Mouse (Mus musculus): ENCODE measurements around the gene Psmd13. TPM values are rescaled to one million over a fixed set of nuclear protein-coding genes. Genes with fewer than 3 reads are reported as not detected.
A peak's percentile ranks its signal among the peaks of the same experiment; 100 is the strongest.

Gene Psmd13
- polyA plus RNA-seq, 1 experiment from 2014 or later, result 279 TPM

DNA sequence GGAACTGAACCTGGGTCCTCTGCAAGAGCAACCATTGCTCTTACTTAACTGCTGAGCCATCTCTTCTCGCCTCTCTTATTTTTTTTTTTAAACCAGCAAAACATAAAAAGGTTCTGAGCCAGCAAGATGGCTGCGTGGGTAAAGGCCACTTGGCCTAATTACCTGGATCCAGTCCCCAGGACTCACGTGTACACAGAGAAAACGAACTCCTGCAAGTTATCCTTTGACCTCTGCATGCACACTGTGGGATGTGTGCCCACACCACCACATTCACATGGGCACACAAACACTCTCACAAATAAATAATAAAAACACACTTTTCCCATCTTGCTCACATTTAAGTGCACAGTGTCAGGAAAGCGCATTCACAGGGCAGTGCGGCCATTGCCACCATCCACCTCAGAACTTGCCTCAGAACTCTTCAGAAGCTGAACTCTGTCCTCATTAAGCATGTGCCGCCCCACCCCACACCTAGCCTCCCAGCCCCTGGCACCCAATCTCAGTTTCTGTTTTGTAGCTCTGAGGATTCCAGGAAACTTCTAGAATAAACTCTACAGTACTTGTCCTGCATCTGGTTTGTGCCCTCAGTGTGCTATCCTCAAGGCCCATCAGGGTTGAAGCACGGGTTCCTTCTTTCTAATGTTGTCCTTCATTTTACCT, 32.4 kb downstream of the Psmd13 start:
- H3K9me3 ChIP-seq, result no peaks in the 10 kb centered on the region
- H3K9ac ChIP-seq, result no peak overlapping the region
- no peak for ATAC-seq (replicated peaks)
- H3K4me3 ChIP-seq, result no peak overlapping the region
- no peak overlapping the region for H3K27ac ChIP-seq
- no peak overlapping the region for H3K4me2 ChIP-seq
- WGBS, result 85% methylated on average over 8 of the region's 8 CpGs
- H3K36me3 ChIP-seq (replicated peaks), result no peaks in the 10 kb centered on the region
- H3K4me1 ChIP-seq, result no peaks in the 10 kb centered on the region
- H3K27me3 ChIP-seq (replicated peaks), result peaks cover 3% of the 10 kb centered on the region; the same call in 1 of the 2 replicates

DNA sequence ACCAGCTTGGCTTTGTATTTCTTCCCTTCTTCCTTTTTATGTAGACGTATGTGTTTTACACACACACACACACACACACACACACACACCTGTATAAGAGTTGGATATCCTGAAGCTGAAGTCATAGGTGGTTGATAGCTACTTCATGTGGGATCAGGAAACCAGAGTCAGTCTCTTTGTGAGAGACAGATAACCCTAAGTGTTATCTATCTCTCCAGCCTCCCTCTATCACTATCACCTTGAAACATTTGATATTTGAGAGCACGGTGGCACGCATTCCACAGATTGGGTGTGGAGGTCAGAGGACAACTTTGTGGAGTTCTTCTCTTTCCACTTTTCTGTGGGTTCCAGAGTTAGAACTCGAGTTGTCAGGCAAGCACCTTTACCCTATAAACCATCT, 38.1 kb downstream of the Psmd13 start:
- no peak for ATAC-seq (replicated peaks)
- no peak overlapping the region for H3K9ac ChIP-seq
- peaks cover 19% of the 10 kb centered on the region for H3K4me1 ChIP-seq
- no peaks in the 10 kb centered on the region for H3K36me3 ChIP-seq (replicated peaks)
- H3K4me3 ChIP-seq, result no peak overlapping the region
- 78% methylated on average over 4 of the region's 4 CpGs for WGBS
- H3K27ac ChIP-seq, result no peak overlapping the region
- H3K27me3 ChIP-seq (replicated peaks), result peaks cover 61% of the 10 kb centered on the region
- no peaks in the 10 kb centered on the region for H3K9me3 ChIP-seq
- no peak overlapping the region for H3K4me2 ChIP-seq

DNA sequence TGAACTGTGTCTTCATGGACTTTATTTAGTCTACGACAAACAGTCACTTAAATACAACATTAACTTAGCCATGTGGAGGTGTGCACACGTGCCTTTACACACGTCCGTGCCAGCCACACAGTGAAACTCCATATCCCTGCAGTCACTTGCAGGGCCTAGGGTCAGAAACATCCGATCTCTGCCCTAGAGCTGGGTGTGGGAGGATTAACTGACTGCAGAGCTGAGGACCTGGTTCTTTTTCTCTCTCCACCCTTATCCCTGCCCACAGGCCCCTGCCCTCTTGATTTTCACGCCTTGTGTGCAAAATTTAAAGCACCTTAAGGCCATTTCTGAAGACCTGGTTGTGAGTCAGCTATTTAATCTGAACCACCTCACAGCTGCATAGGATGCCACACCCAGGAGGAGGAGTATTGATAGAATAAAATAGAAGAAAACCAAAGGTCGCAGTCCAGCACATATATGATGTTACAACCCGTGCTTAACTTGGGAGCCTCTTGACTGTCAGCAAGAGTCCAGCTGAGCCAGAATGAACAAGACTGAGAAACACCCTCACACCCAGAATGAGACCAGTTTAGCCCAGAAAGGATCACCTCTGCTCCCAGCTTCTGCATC, 38.8 kb downstream of the Psmd13 start, which contains the start of gene Nlrp6:
Gene Nlrp6, plus strand, starts transcription at position 485 of the 612 bp plus-strand sequence.
- H3K4me3 ChIP-seq, result no peak within 1 kb of the TSS
- peak within 1 kb of the TSS; percentile 97; the same call in 1 of the 2 replicates for H3K4me2 ChIP-seq
- H3K27ac ChIP-seq, result no peak within 1 kb of the TSS
- ATAC-seq (replicated peaks), result no peak
- WGBS, result 76% methylated on average over 8 of the region's 8 CpGs
- no peaks in the 10 kb centered on the region for H3K36me3 ChIP-seq (replicated peaks)
- peaks cover 63% of the 10 kb centered on the region for H3K27me3 ChIP-seq (replicated peaks)
- no peak within 1 kb of the TSS for H3K9ac ChIP-seq
- no peaks in the 10 kb centered on the region for H3K9me3 ChIP-seq
- H3K4me1 ChIP-seq, result peaks cover 19% of the 10 kb centered on the region

DNA sequence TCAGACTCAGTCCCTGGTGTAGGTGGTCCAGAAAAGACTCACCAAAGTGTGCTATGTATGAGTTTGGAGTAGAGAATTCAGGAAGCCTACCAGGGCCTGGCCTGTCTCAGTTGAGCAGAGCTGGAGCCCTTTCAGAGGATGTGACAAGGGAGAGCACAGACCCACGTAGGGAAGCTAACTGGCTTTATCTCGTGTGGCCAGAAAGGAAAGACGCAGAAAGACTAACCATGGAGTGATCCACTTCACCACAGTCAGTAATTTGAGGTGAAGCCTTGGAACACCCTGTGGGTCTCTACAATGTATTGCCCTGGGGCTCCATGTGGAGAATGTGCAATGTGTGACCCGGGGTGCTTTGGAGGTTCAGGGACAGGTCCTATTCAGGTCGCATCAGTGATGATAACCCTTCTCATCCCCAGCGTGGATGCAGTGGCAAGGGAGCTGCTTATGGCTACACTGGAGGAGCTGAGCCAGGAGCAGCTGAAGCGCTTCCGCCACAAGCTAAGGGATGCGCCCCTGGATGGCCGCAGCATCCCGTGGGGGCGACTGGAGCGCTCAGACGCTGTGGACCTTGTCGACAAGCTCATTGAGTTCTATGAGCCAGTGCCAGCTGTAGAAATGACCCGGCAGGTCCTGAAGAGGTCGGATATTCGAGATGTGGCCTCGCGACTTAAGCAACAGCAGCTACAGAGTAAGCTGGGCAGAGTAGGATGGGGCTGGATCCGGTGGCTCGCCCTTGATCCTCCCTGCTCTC, 39.6 kb downstream of the Psmd13 start:
- H3K36me3 ChIP-seq (replicated peaks), result no peaks in the 10 kb centered on the region
- no peak overlapping the region; the same call in 1 of the 2 replicates for H3K4me3 ChIP-seq
- H3K4me2 ChIP-seq, result peak overlapping the region; percentile 97
- peaks cover 19% of the 10 kb centered on the region for H3K4me1 ChIP-seq
- 27% methylated on average over 22 of the region's 22 CpGs for WGBS
- no peak overlapping the region for H3K27ac ChIP-seq
- H3K27me3 ChIP-seq (replicated peaks), result peaks cover 63% of the 10 kb centered on the region
- no peaks in the 10 kb centered on the region for H3K9me3 ChIP-seq
- no peak for ATAC-seq (replicated peaks)
- no peak overlapping the region for H3K9ac ChIP-seq

DNA sequence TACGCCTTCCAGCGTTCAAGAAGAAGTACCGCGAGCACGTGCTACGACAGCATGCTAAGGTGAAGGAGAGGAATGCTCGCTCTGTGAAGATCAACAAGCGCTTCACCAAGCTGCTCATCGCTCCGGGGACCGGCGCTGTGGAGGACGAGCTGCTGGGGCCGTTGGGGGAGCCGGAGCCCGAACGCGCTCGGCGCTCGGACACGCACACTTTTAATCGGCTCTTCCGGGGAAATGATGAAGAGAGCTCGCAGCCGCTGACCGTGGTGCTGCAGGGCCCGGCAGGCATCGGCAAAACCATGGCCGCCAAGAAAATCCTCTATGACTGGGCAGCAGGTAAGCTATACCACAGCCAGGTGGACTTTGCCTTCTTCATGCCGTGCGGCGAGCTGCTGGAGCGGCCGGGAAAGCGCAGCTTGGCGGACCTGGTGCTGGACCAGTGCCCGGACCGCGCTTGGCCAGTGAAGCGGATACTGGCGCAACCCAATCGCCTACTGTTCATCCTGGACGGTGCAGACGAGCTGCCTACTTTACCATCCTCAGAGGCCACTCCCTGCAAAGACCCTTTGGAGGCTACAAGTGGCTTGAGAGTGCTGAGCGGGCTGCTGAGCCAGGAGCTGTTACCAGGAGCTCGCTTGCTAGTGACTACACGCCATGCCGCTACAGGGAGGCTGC, 40.8 kb downstream of the Psmd13 start:
- WGBS, result under 1% methylated on average over 49 of the region's 49 CpGs
- peaks cover 63% of the 10 kb centered on the region for H3K27me3 ChIP-seq (replicated peaks)
- H3K36me3 ChIP-seq (replicated peaks), result no peaks in the 10 kb centered on the region
- H3K4me2 ChIP-seq, result peak overlapping the region; percentile 97
- peak overlapping the region; percentile 48 for H3K4me3 ChIP-seq
- H3K4me1 ChIP-seq, result peaks cover 19% of the 10 kb centered on the region
- peak overlapping the region; percentile 35 for H3K9ac ChIP-seq
- ATAC-seq (replicated peaks), result peak; percentile 50
- no peak overlapping the region for H3K27ac ChIP-seq
- H3K9me3 ChIP-seq, result no peaks in the 10 kb centered on the region

DNA sequence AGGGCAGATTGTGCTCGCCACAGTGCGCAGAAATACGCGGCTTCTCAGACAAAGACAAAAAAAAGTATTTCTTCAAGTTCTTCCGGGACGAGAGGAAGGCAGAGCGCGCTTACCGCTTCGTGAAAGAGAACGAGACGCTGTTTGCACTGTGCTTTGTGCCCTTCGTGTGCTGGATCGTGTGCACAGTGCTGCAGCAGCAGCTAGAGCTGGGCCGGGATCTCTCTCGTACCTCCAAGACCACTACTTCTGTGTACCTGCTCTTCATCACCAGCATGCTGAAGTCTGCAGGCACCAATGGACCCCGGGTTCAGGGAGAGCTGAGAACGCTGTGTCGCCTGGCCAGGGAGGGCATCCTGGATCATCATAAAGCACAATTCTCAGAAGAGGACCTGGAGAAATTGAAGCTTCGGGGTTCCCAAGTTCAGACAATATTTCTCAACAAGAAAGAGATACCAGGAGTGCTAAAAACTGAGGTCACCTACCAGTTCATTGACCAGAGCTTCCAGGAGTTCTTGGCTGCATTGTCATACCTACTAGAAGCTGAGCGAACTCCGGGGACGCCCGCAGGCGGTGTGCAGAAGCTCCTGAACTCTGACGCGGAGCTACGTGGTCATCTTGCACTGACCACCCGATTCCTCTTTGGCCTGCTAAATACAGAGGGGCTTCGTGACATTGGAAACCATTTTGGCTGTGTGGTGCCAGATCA, 41.5 kb downstream of the Psmd13 start:
- no peaks in the 10 kb centered on the region for H3K36me3 ChIP-seq (replicated peaks)
- 23% methylated on average over 30 of the region's 30 CpGs for WGBS
- peaks cover 19% of the 10 kb centered on the region for H3K4me1 ChIP-seq
- H3K9ac ChIP-seq, result peak overlapping the region; percentile 35; the same call in 1 of the 2 replicates
- 0 out of 2 replicates have a peak, but pooled peaks have one; percentile 24 for ATAC-seq (replicated peaks)
- peak overlapping the region; percentile 48 for H3K4me3 ChIP-seq
- H3K4me2 ChIP-seq, result peak overlapping the region; percentile 97
- no peaks in the 10 kb centered on the region for H3K9me3 ChIP-seq
- H3K27ac ChIP-seq, result no peak overlapping the region
- peaks cover 63% of the 10 kb centered on the region for H3K27me3 ChIP-seq (replicated peaks)

DNA sequence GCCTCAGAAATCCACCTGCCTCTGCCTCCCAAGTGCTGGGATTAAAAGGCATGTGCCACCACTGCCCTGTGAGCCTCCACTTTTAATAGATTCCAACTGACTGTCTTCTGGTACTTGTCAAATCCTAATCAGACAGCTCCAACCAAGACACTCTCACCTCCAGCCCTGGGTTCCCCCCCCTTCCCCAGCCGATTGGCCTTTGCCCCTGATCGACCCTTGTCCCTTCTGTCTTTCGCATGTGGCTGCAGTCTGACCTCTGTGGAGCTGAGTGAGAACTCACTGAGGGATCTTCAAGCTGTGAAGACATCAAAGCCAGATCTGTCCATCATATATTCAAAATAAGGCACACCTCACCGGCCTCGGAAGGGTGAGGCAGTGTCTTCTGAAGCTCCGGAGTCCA, 45.4 kb downstream of the Psmd13 start:
- Histone ChIP-seq H3K36me3 (replicated peaks) (no peaks in the 10 kb centered on the region), H3K4me1 (peaks cover 15% of the 10 kb centered on the region), H3K4me2 (no peak overlapping the region), H3K4me3 (no peak overlapping the region), H3K27me3 (replicated peaks) (peaks cover 29% of the 10 kb centered on the region), H3K9me3 (no peaks in the 10 kb centered on the region), H3K9ac (no peak overlapping the region), H3K27ac (no peak overlapping the region)
- ATAC-seq (replicated peaks), result no peak
- 86% methylated on average over 6 of the region's 6 CpGs for WGBS

DNA sequence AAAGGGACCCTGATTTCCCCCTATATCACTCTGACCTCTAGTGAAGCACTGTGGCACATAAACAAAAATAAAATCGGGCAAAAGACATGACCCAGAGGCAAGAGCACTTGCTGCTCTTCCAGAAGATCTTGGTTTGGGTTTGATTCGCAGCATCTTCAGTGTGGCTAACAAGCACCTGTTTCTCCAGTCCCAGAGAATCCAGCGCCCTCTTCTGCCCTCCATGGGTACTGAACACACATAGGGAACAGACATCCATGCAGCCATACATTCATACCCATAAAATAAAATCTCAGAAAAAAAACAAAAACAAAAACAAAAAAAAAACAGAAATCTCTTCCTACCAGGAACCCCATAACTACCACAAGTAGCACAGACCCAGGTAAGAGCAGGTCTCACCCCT, 56.7 kb downstream of the Psmd13 start:
- Histone ChIP-seq H3K9me3 (no peaks in the 10 kb centered on the region), H3K4me1 (peaks cover 9% of the 10 kb centered on the region), H3K9ac (no peak overlapping the region), H3K4me3 (no peak overlapping the region), H3K27ac (no peak overlapping the region), H3K4me2 (no peak overlapping the region), H3K36me3 (replicated peaks) (no peaks in the 10 kb centered on the region), H3K27me3 (replicated peaks) (0 out of 2 replicates have a peak, but pooled peaks cover 3% of the 10 kb centered on the region)
- no peak for ATAC-seq (replicated peaks)
- WGBS, result 51% methylated on average over 3 of the region's 3 CpGs

DNA sequence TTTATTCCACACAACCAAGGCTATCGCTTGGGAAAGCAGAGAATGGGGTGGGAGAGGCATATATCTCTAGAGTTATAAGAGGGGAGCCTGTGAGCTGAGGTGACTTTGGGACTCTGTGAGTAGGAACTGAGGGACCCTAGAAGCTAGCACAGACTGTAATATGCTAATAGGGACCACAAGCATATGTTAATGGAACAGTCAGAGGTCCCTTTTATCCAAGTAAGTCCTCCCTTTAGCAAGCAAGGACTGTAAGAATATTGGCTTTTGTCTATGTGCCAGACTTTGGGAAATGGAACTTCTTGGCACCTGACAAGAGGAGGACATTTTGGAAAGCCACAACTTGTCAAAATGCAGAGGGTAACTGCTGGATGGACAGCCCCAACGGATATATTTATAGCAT, 57.1 kb downstream of the Psmd13 start:
- H3K4me2 ChIP-seq, result no peak overlapping the region
- no peak overlapping the region for H3K27ac ChIP-seq
- 20% methylated on average over 2 of the region's 2 CpGs for WGBS
- no peak overlapping the region for H3K9ac ChIP-seq
- H3K4me1 ChIP-seq, result peaks cover 9% of the 10 kb centered on the region
- H3K27me3 ChIP-seq (replicated peaks), result 0 out of 2 replicates have a peak, but pooled peaks cover 3% of the 10 kb centered on the region
- no peak overlapping the region for H3K4me3 ChIP-seq
- ATAC-seq (replicated peaks), result no peak
- no peaks in the 10 kb centered on the region for H3K9me3 ChIP-seq
- no peaks in the 10 kb centered on the region for H3K36me3 ChIP-seq (replicated peaks)

DNA sequence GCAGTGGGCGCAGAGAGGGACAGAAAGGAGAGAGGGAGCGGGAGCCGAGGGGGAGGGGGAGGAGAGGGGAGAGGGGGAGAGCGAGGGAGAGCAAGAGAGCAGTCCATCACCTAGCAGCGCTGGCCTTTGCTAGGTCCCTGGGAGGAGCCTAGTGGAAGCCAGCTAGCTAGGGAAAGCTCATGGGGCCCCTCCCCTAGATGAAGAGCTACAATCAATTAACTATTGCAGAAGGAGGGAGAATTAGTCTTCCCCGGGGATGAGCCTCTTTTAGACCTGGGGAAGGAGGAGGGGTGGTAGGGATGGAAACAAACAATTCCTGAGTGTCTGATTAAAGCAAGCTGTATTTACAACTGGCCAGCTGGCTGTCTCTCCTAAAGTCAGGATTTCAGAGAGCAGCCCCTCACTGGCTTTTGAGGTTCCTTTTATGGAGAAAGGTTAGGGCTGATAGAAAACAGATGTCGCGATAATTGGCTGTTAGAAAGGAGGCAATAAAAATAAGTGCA, 58.0 kb downstream of the Psmd13 start:
- Histone ChIP-seq H3K9me3 (no peaks in the 10 kb centered on the region), H3K36me3 (replicated peaks) (no peaks in the 10 kb centered on the region), H3K4me3 (no peak overlapping the region), H3K4me2 (no peak overlapping the region), H3K27me3 (replicated peaks) (0 out of 2 replicates have a peak, but pooled peaks cover 3% of the 10 kb centered on the region), H3K9ac (no peak overlapping the region), H3K4me1 (peaks cover 9% of the 10 kb centered on the region), H3K27ac (no peak overlapping the region)
- no peak for ATAC-seq (replicated peaks)
- 12% methylated on average over 7 of the region's 8 CpGs for WGBS

DNA sequence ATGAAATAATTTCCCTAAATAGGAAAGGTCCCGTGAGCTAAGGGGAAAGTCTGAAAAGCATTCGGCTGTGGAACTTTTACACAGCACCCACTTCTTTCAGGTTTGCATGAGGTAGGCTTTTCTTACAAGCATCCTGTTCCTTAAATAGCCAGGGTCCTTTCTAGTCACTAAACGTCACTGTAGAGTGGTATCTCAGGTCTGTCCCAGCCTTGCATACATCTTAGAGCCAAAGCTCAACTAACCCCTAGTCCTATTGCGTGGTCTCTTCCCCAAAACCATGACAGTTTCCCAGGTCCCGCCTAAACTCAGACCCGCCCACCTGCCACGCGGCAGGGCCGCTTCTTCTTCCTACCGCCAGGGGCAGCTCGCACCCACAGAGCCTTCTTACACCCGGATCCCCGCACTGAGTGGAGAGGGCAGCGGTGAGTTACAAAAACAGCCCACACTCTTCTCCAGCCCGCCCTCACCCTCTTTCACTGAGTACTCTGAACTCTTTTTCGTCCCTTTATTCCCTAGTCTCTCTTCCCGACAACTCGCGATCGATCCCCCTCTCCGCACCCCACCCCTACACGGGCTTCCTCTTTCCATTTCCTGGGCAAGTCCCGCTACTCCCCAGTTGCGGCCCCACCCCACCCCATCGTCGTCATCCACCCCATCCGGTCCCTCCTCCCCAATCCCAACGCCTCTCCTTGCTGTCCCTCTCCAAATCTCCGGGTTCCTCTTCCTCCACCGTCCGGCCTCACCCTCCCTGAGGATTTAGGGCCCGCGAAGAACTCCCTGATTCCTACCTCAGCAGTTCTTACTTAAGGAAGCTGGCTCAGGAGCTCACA, 59.7 kb downstream of the Psmd13 start, which contains the start of gene Pgghg:
Gene Pgghg, plus strand, starts transcription at position 170 of the 830 bp plus-strand sequence.
- Histone ChIP-seq H3K4me1 (peaks cover 9% of the 10 kb centered on the region), H3K4me3 (peak within 1 kb of the TSS; percentile 41), H3K4me2 (peak within 1 kb of the TSS; percentile 56), H3K36me3 (replicated peaks) (no peaks in the 10 kb centered on the region), H3K27me3 (replicated peaks) (0 out of 2 replicates have a peak, but pooled peaks cover 3% of the 10 kb centered on the region), H3K27ac (no peak within 1 kb of the TSS), H3K9ac (peak within 1 kb of the TSS; percentile 38), H3K9me3 (no peaks in the 10 kb centered on the region)
- 4% methylated on average over 33 of the region's 33 CpGs for WGBS
- ATAC-seq (replicated peaks), result peak; percentile 88
